Mouse (Mus musculus) myocyte (in vitro differentiated cells): ENCODE measurements at regions not wholly inside any gene's neighbourhood (a gene's known extent, or its start where the extent isn't known, plus 50 kb on each side); places are given as distances from the start of the nearest gene placed in this dataset.

Experiments
- E2F4 ChIP-seq: IDR thresholded peaks from one replicate; pipeline ENCODE4 v1.6.1; 2011; ENCODE audit warnings: mild to moderate bottlenecking, control low read depth, moderate library complexity; ENCODE audit not compliant: insufficient read depth
- MAX ChIP-seq: IDR thresholded peaks from one replicate; pipeline ENCODE4 v1.6.1; 2011; ENCODE audit warnings: low read depth, mild to moderate bottlenecking, control low read depth
- POLR2AphosphoS2 ChIP-seq: IDR thresholded peaks from one replicate; pipeline ENCODE4 v1.6.1; 2011; ENCODE audit warnings: low read depth, control low read depth; ENCODE audit not compliant: insufficient read length
- TCF12 ChIP-seq: IDR thresholded peaks from one replicate; pipeline ENCODE4 v1.6.1; 2011; ENCODE audit warnings: mild to moderate bottlenecking, control low read depth; ENCODE audit not compliant: poor library complexity, insufficient read depth, severe bottlenecking
- USF1 ChIP-seq: IDR thresholded peaks from one replicate; pipeline ENCODE4 v1.6.1; 2011; ENCODE audit warnings: low read depth, mild to moderate bottlenecking, control low read depth, moderate library complexity

- TF ChIP-seq E2F4, result no peak
- TF ChIP-seq TCF12, result no peak
- no peak for TF ChIP-seq POLR2AphosphoS2
- no peak for TF ChIP-seq MAX
- TF ChIP-seq USF1, result no peak
Measured at GRCm38 (mm10) chrX:50611765-50612591, 183.7 kb upstream of the Olfr1324 start.
